18 mouse cellular contexts compared by ENCODE assay signal in the genomic region with DNA sequence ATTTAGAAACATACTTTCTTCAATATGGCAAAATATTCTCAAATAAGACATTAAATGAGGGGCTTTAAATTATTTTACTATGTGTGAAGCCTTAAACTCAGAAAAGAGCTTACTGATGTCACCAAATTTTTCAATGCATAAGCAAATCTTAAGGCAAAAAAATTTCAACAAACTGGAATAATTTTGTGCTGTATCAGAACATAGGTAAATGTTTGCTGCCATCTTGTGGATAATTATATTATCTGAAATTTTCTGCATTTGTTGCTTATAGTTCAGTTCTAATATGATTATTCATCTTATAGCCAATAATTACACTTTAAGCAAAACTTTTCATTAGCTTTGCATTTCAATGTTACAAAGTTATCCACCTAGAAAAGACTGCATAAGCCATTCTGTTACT. TPM values are rescaled to one million over a fixed set of nuclear protein-coding genes. Genes with fewer than 3 reads are reported as not detected.
DNase-seq lines count a peak whose midpoint lies in the region; ATAC-seq and TF ChIP-seq lines count a peak whose summit lies in the region.
"Had no signal": no experiment of that assay in that cellular context is flagged by ENCODE, and none has a peak within 500 bp of the region (broad histone marks: within the 10 kb centered on the region; RNA-seq: fewer than 3 reads in every experiment).

No protein-coding gene starts in this region.

- TF ChIP-seq POLR2A in brain, embryonic 14.5 days (IDR thresholded peaks at IDR 0.05; ENCODE audit: borderline replicate concordance, extremely low read depth, insufficient read depth, insufficient read length, poor library complexity, severe bottlenecking) = no peak

- peak; percentile 81 for TF ChIP-seq CTCF in layer of hippocampus, adult 2 months (conservative IDR thresholded peaks at IDR 0.05)
- TF ChIP-seq CTCF in brain, embryonic 14.5 days (IDR thresholded peaks at IDR 0.05; ENCODE audit: borderline replicate concordance, extremely low read depth, insufficient read depth, insufficient read length) = no peak

- H3K27ac ChIP-seq in layer of hippocampus, adult 2 months = no peak overlapping the region
- H3K27ac ChIP-seq: heart, embryonic 13.5 days; hindbrain, embryonic 15.5 days; midbrain, embryonic 10.5 days; neural tube, embryonic 13.5 days; stomach, embryonic 15.5 days had no signal

- no peak for ATAC-seq in megakaryocyte, adult 5-6 weeks (ENCODE audit: poor library complexity, severe bottlenecking)
- no peak for ATAC-seq in inflammation-experienced regulatory T-cells, adult 6 months

- no peak overlapping the region for H3K4me3 ChIP-seq in layer of hippocampus, adult 2 months
- H3K4me3 ChIP-seq: heart, embryonic 13.5 days; hindbrain, embryonic 15.5 days; midbrain, embryonic 10.5 days; neural tube, embryonic 13.5 days; stomach, embryonic 15.5 days had no signal

- DNase-seq in embryo, embryonic 11 days = peak; percentile 25
- no peak for DNase-seq in embryo, embryonic 9.5 days (ENCODE audit: extremely low spot score)
- no peak for DNase-seq in layer of hippocampus, adult 2 months (ENCODE audit: low spot score in 2 of 2)
- DNase-seq in layer of hippocampus, adult 11-12 months (ENCODE audit: low spot score) = no peak
- peak; percentile 61 for DNase-seq in 416B (ENCODE audit: low read depth)
- DNase-seq in brain, embryonic 14.5 days (ENCODE audit: low read depth) = peak; percentile 67
- DNase-seq: adrenal gland, postnatal 36 days; cerebellum, adult 8-10 months; gastrocnemius, postnatal 10 days; kidney, postnatal 36 days; right cerebral cortex, postnatal 25 days had no signal

RNA-seq across cellular contexts. Expression of gene Ect2, which starts 42.8 kb away (rescaled TPM):
- 1 to 10 TPM; 1.7 to 1.9 TPM for total RNA-seq in layer of hippocampus, adult 2 months (2021)
- polyA plus RNA-seq in brain, embryonic 14.5 days (2012; rRNA removed) = 11.6 and 17.9 TPM in 2 replicates
- total RNA-seq in megakaryocyte, adult 5-6 weeks (2015) = 57.2 and 60.8 TPM in 2 replicates
- total RNA-seq in megakaryocyte, adult 5-6 weeks (2017) = 62.2 and 65.7 TPM in 2 replicates
- 10 to 100 TPM in 1 of 3 experiments, 1 to 10 TPM in 2; 4.0 to 37.2 (median 6.3) TPM for polyA plus RNA-seq in inflammation-experienced regulatory T-cells, adult 6 months (2017; shearing (Covaris generic))

Comparison
In these comparisons a context has a peak if more than half of its experiments do, and no peak if none do; other contexts are left out.
1. DNase-seq: peak in embryo, embryonic 11 days (single experiment), 416B (single experiment) and brain, embryonic 14.5 days (single experiment); none in embryo, embryonic 9.5 days (single experiment), layer of hippocampus, adult 2 months (0 of 2) and layer of hippocampus, adult 11-12 months (single experiment).
2. RNA of gene Ect2, which starts 42.8 kb away (total RNA-seq): 57.2 to 65.7 TPM in megakaryocyte, adult 5-6 weeks; 1.7 to 1.9 TPM in layer of hippocampus, adult 2 months; every median in the first group is over 10 times any median in the second.